Mouse (Mus musculus): ENCODE results near the gene Inafm1. TPM values are rescaled to one million over a fixed set of nuclear protein-coding genes. Genes with fewer than 3 reads are reported as not detected.
"Not testable (repeated sequence)": the region's sequence is repeated elsewhere in the genome, so short reads cannot be mapped to it uniquely, and the experiment has no call there.

Inafm1 gene
- polyA plus RNA-seq, 1 experiment from 2014 or later, result 21.1 TPM

DNA sequence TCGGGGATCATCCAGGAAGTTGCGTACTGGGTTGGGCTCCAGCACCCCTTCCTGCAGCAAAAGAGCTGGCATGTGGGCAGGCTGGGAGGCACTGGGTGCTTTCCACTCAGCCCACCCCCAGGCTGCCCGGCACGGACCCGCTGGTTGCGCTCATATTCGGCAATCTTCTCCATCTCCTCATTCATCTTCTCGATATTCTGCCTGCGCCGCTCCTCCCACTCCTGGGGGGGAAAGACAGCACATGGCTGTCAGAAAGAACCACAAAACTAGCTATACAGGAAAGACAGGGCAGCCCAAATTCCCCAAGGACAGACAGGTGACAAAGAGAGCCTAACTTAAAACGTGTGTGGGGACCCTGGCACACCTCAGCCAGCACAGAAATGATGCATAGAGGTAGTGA lies 7.3 kb upstream of the Inafm1 start:
- no peak overlapping the region for H3K27ac ChIP-seq (replicated peaks; ENCODE audit: low read depth, low read length)
- no peak for ATAC-seq (ENCODE audit: low read depth)
- no peak overlapping the region for H3K4me2 ChIP-seq (ENCODE audit: low read depth, low read length)
- 85% methylated on average over 11 of the region's 11 CpGs for WGBS
- no peak overlapping the region for H3K9ac ChIP-seq (ENCODE audit: low read depth, low read length)
- no peak overlapping the region for H3K4me3 ChIP-seq (ENCODE audit: low read depth, low read length)
- no peak for DNase-seq (ENCODE audit: low spot score)
- peaks cover 82% of the 10 kb centered on the region for H3K36me3 ChIP-seq (ENCODE audit: control insufficient read depth, insufficient read depth, low read length)
- H3K27me3 ChIP-seq (replicated peaks; ENCODE audit: control insufficient read depth, insufficient read depth, low read length), result no peaks in the 10 kb centered on the region
- H3K4me1 ChIP-seq (ENCODE audit: control insufficient read depth, insufficient read depth, low read length), result no peaks in the 10 kb centered on the region
- no peaks in the 10 kb centered on the region for H3K9me3 ChIP-seq (ENCODE audit: control insufficient read depth, low read length)

DNA sequence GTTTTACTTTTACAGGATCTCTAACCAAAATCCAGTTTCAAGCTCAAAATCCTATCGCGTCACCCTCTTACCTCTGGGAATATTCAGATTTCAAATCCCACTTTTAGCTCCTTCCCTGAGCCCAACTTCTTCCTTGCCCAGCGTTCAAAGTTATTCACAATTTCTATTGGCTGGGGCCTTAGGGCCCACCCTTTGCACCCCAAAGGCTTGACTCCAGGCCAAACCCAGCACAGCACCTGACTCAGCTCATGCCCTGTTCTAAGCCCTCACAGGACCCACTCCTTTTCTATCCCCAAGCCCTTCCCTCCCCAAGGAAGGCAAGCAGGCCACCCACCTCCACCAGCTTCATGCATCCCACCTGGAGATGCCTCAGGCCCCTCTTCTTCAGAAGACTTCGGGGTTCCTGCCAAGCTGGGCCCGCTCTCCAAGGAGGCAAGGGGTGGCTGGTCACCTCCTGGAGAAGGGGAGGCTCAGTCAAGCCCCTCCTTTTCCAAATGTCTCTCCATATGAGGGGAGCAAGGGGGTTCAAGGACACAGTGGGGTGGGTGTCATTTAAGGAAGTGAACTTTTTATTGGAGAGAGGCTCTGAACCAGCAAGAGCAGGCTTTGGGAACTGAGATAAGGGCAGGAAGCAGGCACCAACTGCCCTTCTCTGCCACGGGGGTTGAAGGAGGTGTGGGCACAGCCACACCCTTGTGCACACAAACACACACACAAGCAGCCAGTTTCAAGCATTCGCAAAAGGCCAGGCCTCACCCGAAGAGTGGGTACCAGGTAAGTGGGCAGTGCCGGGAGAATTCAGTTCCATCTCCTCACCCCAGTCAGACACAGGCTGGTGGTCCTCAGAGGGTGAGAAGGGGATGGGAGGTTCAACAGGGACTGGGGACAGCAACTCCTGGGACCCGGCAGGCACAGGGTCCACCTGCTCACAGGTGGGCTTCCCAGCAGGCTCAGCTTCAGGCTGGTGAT lies 1.8 kb upstream of the Inafm1 start:
- H3K9me3 ChIP-seq (ENCODE audit: control insufficient read depth, low read length), result no peaks in the 10 kb centered on the region
- H3K27ac ChIP-seq (replicated peaks; ENCODE audit: low read depth, low read length), result no peak overlapping the region
- DNase-seq (ENCODE audit: low spot score) (no peak), ATAC-seq (ENCODE audit: low read depth) (no peak)
- H3K9ac ChIP-seq (ENCODE audit: low read depth, low read length), result no peak overlapping the region
- no peaks in the 10 kb centered on the region for H3K27me3 ChIP-seq (replicated peaks; ENCODE audit: control insufficient read depth, insufficient read depth, low read length)
- peaks cover 9% of the 10 kb centered on the region; the same call in 1 of the 2 replicates for H3K4me1 ChIP-seq (ENCODE audit: control insufficient read depth, insufficient read depth, low read length)
- 87% methylated on average over 10 of the region's 10 CpGs for WGBS
- H3K36me3 ChIP-seq (ENCODE audit: control insufficient read depth, insufficient read depth, low read length), result peaks cover 49% of the 10 kb centered on the region
- H3K4me3 ChIP-seq (ENCODE audit: low read depth, low read length), result no peak overlapping the region
- no peak overlapping the region for H3K4me2 ChIP-seq (ENCODE audit: low read depth, low read length)

- DNase-seq (ENCODE audit: low spot score), result peak; percentile 92
Observed at GRCm38 (mm10) chr7:16273766-16274140, 336 bp upstream of the Inafm1 start.

DNA sequence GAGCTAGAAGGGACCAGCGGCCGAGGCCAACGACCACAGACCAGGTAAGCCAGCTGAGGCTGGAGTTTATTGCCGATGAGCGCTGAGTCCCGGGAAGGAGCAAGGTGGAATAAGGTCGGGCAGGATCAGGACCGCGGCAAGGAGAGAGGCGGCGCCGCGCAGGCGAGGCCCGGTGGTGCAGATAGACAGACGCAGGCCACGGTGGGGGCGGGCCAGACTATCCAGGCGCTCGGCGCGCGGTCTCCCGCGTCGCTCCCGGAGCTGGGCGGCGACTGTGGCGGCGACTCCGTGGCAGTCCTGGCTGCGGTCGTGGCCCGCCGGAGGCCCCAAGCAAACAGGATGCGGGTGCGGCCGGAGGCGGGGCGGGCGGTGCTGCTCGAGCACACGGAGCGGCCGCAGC lies 736 bp downstream of the Inafm1 start:
- Histone ChIP-seq H3K27ac (replicated peaks; ENCODE audit: low read depth, low read length) (peak overlapping the region; percentile 92), H3K4me2 (ENCODE audit: low read depth, low read length) (peak overlapping the region; percentile 77)
- WGBS, result 2% methylated on average over 17 of the region's 46 CpGs

More at GRCm38 (mm10) chr7:16273766-16274140, 336 bp upstream of the Inafm1 start:
- WGBS, result 0% methylated on average over 13 of the region's 18 CpGs
- Histone ChIP-seq H3K36me3 (ENCODE audit: control insufficient read depth, insufficient read depth, low read length) (peaks cover 37% of the 10 kb centered on the region), H3K4me2 (ENCODE audit: low read depth, low read length) (peak overlapping the region; percentile 77), H3K9me3 (ENCODE audit: control insufficient read depth, low read length) (no peaks in the 10 kb centered on the region), H3K9ac (ENCODE audit: low read depth, low read length) (peak overlapping the region; percentile 85), H3K4me1 (ENCODE audit: control insufficient read depth, insufficient read depth, low read length) (peaks cover 9% of the 10 kb centered on the region; the same call in 1 of the 2 replicates), H3K4me3 (ENCODE audit: low read depth, low read length) (peak overlapping the region; percentile 78), H3K27me3 (replicated peaks; ENCODE audit: control insufficient read depth, insufficient read depth, low read length) (no peaks in the 10 kb centered on the region), H3K27ac (replicated peaks; ENCODE audit: low read depth, low read length) (peak overlapping the region; percentile 92)
- ATAC-seq (ENCODE audit: low read depth), result peak; percentile 82

GRCm38 (mm10) chr7:16271139-16271538 lies 2.3 kb downstream of the Inafm1 start:
- Histone ChIP-seq H3K4me1 (ENCODE audit: control insufficient read depth, insufficient read depth, low read length) (peaks cover 9% of the 10 kb centered on the region; the same call in 1 of the 2 replicates), H3K4me3 (ENCODE audit: low read depth, low read length) (no peak overlapping the region), H3K27ac (replicated peaks; ENCODE audit: low read depth, low read length) (no peak overlapping the region), H3K36me3 (ENCODE audit: control insufficient read depth, insufficient read depth, low read length) (peaks cover 11% of the 10 kb centered on the region), H3K9me3 (ENCODE audit: control insufficient read depth, low read length) (no peaks in the 10 kb centered on the region), H3K9ac (ENCODE audit: low read depth, low read length) (no peak overlapping the region), H3K4me2 (ENCODE audit: low read depth, low read length) (peak overlapping the region; percentile 77; the same call in 1 of the 2 replicates), H3K27me3 (replicated peaks; ENCODE audit: control insufficient read depth, insufficient read depth, low read length) (no peaks in the 10 kb centered on the region)
- DNase-seq (ENCODE audit: low spot score) (no peak), ATAC-seq (ENCODE audit: low read depth) (no peak)
- 24% methylated on average over 1 of the region's 1 CpGs for WGBS

More for the DNA sequence above, 736 bp downstream of the Inafm1 start:
- DNase-seq (ENCODE audit: low spot score), result peak; percentile 79
- ATAC-seq (ENCODE audit: low read depth), result peak; percentile 81
- Histone ChIP-seq H3K36me3 (ENCODE audit: control insufficient read depth, insufficient read depth, low read length) (peaks cover 26% of the 10 kb centered on the region), H3K4me1 (ENCODE audit: control insufficient read depth, insufficient read depth, low read length) (peaks cover 9% of the 10 kb centered on the region; the same call in 1 of the 2 replicates), H3K9ac (ENCODE audit: low read depth, low read length) (peak overlapping the region; percentile 85), H3K27me3 (replicated peaks; ENCODE audit: control insufficient read depth, insufficient read depth, low read length) (no peaks in the 10 kb centered on the region), H3K9me3 (ENCODE audit: control insufficient read depth, low read length) (no peaks in the 10 kb centered on the region), H3K4me3 (ENCODE audit: low read depth, low read length) (peak overlapping the region; percentile 78)

- not testable (repeated sequence) for H3K9ac ChIP-seq (ENCODE audit: low read depth, low read length); H3K27ac ChIP-seq (replicated peaks; ENCODE audit: low read depth, low read length); DNase-seq (ENCODE audit: low spot score); H3K4me3 ChIP-seq (ENCODE audit: low read depth, low read length); ATAC-seq (ENCODE audit: low read depth); H3K36me3 ChIP-seq (ENCODE audit: control insufficient read depth, insufficient read depth, low read length); H3K27me3 ChIP-seq (replicated peaks; ENCODE audit: control insufficient read depth, insufficient read depth, low read length); H3K4me1 ChIP-seq (ENCODE audit: control insufficient read depth, insufficient read depth, low read length); H3K4me2 ChIP-seq (ENCODE audit: low read depth, low read length)
- 82% methylated on average over 7 of the region's 7 CpGs for WGBS
- peaks cover 16% of the 10 kb centered on the region; the same call in 1 of the 2 replicates for H3K9me3 ChIP-seq (ENCODE audit: control insufficient read depth, low read length)
Observed at GRCm38 (mm10) chr7:16266593-16266992, 6.8 kb downstream of the Inafm1 start.

DNA sequence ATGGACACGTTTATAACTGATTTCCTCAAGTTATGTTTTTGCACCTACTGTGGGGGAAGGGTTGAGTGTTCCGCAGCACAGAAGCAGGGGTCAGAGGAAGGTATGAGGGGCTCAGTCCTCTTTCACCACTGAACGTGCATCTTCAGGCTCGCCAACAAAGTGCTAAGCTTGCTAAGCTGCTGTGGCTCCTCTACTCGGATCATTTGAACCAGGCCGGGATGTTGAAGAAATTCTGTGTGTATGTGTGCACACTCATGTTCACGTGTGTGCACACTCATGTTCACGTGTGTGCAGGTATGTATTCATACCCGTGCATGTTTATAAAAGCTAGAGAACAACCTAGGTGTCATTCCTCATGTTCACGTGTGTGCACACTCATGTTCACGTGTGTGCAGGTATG lies 7.6 kb downstream of the Inafm1 start:
- Histone ChIP-seq H3K27me3 (replicated peaks; ENCODE audit: control insufficient read depth, insufficient read depth, low read length) (no peaks in the 10 kb centered on the region), H3K4me1 (ENCODE audit: control insufficient read depth, insufficient read depth, low read length) (no peaks in the 10 kb centered on the region), H3K9me3 (ENCODE audit: control insufficient read depth, low read length) (peaks cover 16% of the 10 kb centered on the region; the same call in 1 of the 2 replicates), H3K4me2 (ENCODE audit: low read depth, low read length) (no peak overlapping the region), H3K9ac (ENCODE audit: low read depth, low read length) (no peak overlapping the region), H3K27ac (replicated peaks; ENCODE audit: low read depth, low read length) (no peak overlapping the region), H3K4me3 (ENCODE audit: low read depth, low read length) (no peak overlapping the region), H3K36me3 (ENCODE audit: control insufficient read depth, insufficient read depth, low read length) (no peaks in the 10 kb centered on the region)
- ATAC-seq (ENCODE audit: low read depth) (no peak), DNase-seq (ENCODE audit: low spot score) (no peak)
- WGBS, result 87% methylated on average over 11 of the region's 11 CpGs

DNA sequence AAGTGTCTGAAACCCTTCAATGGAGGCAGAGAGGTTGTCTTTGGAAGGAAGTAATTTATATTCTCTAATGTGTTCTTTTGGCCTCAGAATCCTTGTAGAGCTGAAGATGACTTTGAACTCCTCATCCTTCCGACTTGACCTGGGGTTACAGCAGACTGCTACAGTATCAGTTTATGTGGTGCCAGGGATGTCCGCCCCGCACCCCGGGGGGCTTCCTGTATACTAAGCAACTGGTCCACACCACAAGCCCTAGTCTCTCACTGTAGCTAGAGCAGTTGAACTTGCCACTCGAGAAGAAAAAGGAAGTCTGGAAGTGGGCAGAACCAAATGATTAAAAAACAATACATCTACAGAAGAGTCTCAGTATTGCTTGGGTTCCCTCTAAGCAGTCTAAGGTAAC lies 9.6 kb downstream of the Inafm1 start:
- no peak for ATAC-seq (ENCODE audit: low read depth)
- WGBS, result 78% methylated on average over 5 of the region's 5 CpGs

More for the DNA sequence above, 9.6 kb downstream of the Inafm1 start:
- peaks cover 16% of the 10 kb centered on the region; the same call in 1 of the 2 replicates for H3K9me3 ChIP-seq (ENCODE audit: control insufficient read depth, low read length)
- H3K27ac ChIP-seq (replicated peaks; ENCODE audit: low read depth, low read length), result no peak overlapping the region
- H3K9ac ChIP-seq (ENCODE audit: low read depth, low read length), result no peak overlapping the region
- DNase-seq (ENCODE audit: low spot score), result no peak
- no peaks in the 10 kb centered on the region for H3K27me3 ChIP-seq (replicated peaks; ENCODE audit: control insufficient read depth, insufficient read depth, low read length)
- no peaks in the 10 kb centered on the region for H3K4me1 ChIP-seq (ENCODE audit: control insufficient read depth, insufficient read depth, low read length)
- H3K36me3 ChIP-seq (ENCODE audit: control insufficient read depth, insufficient read depth, low read length), result no peaks in the 10 kb centered on the region
- H3K4me2 ChIP-seq (ENCODE audit: low read depth, low read length), result no peak overlapping the region
- H3K4me3 ChIP-seq (ENCODE audit: low read depth, low read length), result no peak overlapping the region

Measured in embryonic facial prominence, embryonic 14.5 days (tissue).